Mouse (Mus musculus): ENCODE results near the gene Isy1. TPM values are rescaled to one million over a fixed set of nuclear protein-coding genes. Genes with fewer than 3 reads are reported as not detected.
"Not testable (repeated sequence)": the region's sequence is repeated elsewhere in the genome, so short reads cannot be mapped to it uniquely, and the experiment has no call there.

Isy1 gene
- polyA plus RNA-seq, 1 experiment from 2014 or later = 57.3 TPM

DNA sequence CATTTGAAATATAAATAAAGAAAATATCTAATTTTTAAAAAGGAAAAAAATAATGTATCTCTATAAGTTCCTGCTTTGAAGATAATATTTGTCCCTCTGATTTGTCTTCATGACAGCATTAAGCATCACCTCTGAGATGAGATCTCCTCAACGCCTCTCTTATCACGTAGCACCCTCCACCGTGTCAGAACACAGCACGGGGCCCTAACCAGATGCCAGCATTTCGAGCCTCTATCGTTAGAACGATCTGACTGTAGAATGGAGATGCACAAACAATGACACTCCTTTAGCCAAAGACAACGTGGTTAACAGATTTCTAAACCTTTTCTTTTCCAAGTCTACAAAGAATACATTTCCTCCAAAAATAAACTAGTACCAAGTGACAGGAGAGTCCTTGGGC is 54.6 kb downstream of the Isy1 start:
- Histone ChIP-seq H3K36me3 (no peaks in the 10 kb centered on the region), H3K4me1 (peaks cover 1% of the 10 kb centered on the region), H3K4me2 (no peak overlapping the region), H3K27me3 (no peaks in the 10 kb centered on the region), H3K9ac (no peak overlapping the region), H3K9me3 (replicated peaks) (no peaks in the 10 kb centered on the region), H3K27ac (no peak overlapping the region), H3K4me3 (replicated peaks) (no peak overlapping the region)
- no peak for ATAC-seq (replicated peaks; ENCODE audit: low FRiP score)
- 78% methylated on average over 8 of the region's 8 CpGs for whole genome bisulfite sequencing

DNA sequence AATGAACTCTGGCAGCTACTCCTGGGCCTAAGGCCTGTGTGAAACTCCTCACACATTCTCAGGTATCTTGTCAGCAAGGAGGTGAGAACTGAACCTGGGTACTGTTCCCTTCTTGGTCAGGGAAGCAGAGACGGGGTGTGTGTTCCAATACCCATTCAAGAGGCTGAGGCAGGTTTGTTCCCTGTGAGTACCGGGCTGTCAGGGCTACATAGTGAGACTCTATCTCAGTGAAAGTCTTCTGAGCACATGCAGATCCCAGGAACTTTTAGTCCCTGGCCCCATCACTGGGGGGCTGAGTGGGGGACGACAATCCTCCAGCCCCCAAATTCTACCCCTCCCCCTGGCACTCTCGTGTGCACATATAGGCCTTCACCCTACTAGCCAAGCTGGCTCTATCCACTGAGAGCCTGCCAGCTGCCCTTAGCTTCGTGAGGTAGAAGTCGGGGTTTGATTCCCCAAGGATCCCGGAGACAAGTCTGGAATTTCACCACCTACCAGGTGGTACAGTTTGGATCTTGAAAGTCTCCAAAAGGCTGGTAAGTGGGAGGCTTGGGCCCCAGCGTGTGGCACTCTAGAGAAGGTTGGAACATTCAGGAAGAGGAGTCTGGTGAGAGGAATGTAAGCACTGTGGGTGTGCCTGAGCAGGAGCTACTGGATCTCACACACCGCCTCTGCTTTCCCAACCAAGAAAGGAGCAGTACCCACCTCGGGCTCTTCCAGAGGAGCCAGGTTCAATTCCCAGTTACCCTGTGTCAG is 57.9 kb downstream of the Isy1 start:
- peaks cover 11% of the 10 kb centered on the region; the same call in 1 of the 2 replicates for H3K4me1 ChIP-seq
- H3K27me3 ChIP-seq = no peaks in the 10 kb centered on the region
- no peaks in the 10 kb centered on the region for H3K36me3 ChIP-seq
- no peak overlapping the region for H3K4me3 ChIP-seq (replicated peaks)
- H3K4me2 ChIP-seq = no peak overlapping the region
- WGBS = 82% methylated on average over 10 of the region's 10 CpGs
- H3K9me3 ChIP-seq (replicated peaks) = no peaks in the 10 kb centered on the region
- H3K27ac ChIP-seq = no peak overlapping the region
- no peak overlapping the region for H3K9ac ChIP-seq
- ATAC-seq (replicated peaks; ENCODE audit: low FRiP score) = no peak

DNA sequence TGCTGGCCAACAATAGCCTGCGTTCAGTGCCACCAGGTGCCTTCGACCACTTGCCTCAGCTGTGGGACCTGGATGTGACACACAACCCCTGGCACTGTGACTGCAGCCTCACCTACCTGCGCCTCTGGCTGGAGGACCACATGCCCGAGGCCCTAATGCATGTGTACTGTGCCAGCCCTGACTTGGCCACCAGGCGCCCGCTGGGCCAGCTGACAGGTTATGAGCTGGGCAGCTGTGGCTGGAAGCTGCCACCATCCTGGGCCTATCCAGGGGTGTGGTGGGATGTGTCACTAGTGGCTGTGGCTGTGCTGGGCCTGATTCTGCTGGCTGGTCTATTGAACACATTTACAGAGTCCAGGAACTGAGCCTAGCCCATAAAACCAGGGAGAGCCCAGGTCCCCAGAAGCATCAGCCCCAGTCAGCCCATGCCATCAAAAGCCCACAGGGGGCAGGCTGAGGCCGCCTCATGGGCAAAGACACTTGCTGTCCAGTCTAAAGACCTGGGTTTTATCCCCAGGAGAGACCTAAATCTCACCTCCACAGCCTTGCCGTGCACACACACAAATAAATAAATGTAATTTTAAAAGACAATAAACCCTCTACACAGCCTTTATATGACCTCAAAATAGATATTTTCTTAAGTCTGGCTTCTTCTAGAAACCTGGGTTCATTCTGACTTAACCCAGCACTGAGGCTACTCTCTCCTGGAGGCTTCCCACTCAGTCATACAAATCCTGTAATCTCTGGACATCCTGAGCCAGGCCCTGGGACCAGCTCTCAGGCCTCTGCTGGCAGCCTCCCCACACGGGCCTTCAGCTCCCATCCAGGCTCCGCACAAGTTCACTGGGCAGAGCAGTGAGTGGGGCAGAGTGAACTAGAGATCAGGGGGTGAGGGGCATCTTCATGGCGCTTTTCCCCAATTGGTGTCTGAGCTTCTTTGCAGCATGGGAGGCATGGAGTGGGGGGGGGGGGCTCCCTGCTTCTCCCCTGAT is 59.1 kb downstream of the Isy1 start:
- no peaks in the 10 kb centered on the region for H3K27me3 ChIP-seq
- H3K4me3 ChIP-seq (replicated peaks) = no peak overlapping the region
- H3K4me2 ChIP-seq = no peak overlapping the region
- WGBS = 83% methylated on average over 11 of the region's 11 CpGs
- ATAC-seq (replicated peaks; ENCODE audit: low FRiP score) = no peak
- H3K36me3 ChIP-seq = no peaks in the 10 kb centered on the region
- H3K4me1 ChIP-seq = peaks cover 11% of the 10 kb centered on the region; the same call in 1 of the 2 replicates
- H3K27ac ChIP-seq = no peak overlapping the region
- no peak overlapping the region for H3K9ac ChIP-seq
- no peaks in the 10 kb centered on the region for H3K9me3 ChIP-seq (replicated peaks)

DNA sequence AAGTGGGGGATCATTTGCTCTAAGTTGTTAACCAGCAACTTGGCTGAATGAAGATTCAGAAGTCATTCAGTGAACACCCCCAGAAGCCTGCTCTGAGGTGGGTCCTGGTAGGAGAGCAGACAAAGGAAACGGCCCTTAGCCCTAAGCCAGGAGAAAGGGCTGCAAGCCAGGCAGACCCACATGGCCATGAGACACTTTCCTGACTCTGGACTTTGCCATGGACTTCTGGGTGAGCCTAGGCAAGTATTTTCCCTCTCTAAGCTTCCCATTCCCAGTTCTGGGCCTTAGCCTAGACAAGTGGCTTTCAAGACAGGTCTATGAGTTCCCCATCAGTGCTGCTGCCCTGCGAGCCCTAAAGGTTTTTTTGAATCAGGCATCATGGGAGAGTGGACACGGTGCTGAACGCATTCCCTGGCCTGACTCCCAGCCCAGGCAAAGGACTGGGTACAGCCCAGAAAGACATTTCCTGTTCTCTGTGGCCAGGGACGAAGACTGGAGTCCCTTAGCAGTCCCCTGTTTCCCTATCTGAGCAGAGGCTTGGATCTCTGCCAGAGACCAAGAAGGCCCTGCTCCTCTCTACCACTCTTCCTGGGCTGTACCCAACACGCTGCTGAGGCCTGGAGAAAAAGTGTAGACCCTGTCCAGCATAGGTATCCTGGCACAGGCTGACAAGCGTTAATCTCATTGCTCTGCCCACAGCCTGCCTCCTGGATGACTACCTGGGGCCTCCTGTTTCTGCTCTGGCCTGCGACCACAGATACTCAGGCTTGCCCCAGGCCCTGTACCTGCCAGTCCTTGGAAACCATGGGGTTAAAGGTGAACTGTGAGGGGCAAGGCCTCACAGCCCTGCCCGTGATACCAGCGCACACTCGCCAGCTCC is 60.1 kb downstream of the Isy1 start:
- no peak overlapping the region for H3K4me2 ChIP-seq
- ATAC-seq (replicated peaks; ENCODE audit: low FRiP score) = no peak
- no peak overlapping the region for H3K27ac ChIP-seq
- no peak overlapping the region for H3K4me3 ChIP-seq (replicated peaks)
- 65% methylated on average over 11 of the region's 11 CpGs for WGBS
- H3K9ac ChIP-seq = no peak overlapping the region
- no peaks in the 10 kb centered on the region for H3K36me3 ChIP-seq
- peaks cover 11% of the 10 kb centered on the region; the same call in 1 of the 2 replicates for H3K4me1 ChIP-seq
- H3K27me3 ChIP-seq = no peaks in the 10 kb centered on the region
- H3K9me3 ChIP-seq (replicated peaks) = no peaks in the 10 kb centered on the region

DNA sequence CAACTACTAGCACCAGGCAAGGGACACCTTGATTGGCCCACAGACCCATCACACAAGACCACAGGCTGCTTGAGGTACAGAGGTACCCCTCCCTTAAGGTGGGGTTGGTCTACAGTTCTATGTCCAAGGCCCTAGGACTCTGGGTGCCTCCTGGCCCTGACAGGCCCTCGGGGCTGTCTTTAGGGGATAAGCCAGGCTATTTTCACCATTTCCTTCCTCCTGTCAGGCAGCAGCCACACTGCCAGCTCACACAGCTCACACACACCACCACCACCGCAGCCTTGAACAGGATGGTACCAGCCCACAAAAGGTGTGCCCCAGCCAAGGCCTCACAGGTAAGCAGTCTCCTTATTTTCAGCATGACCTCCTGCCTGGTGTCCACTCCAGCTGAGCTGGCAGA is 60.8 kb downstream of the Isy1 start, which contains the start of gene Gp9:
Gp9 (plus strand) TSS at position 231 of the 400 bp plus-strand sequence.
- Histone ChIP-seq H3K4me3 (replicated peaks) (no peak within 1 kb of the TSS), H3K27ac (no peak within 1 kb of the TSS), H3K36me3 (no peaks in the 10 kb centered on the region), H3K4me1 (peaks cover 11% of the 10 kb centered on the region; the same call in 1 of the 2 replicates), H3K9ac (no peak within 1 kb of the TSS), H3K9me3 (replicated peaks) (no peaks in the 10 kb centered on the region), H3K27me3 (no peaks in the 10 kb centered on the region), H3K4me2 (no peak within 1 kb of the TSS)
- no peak for ATAC-seq (replicated peaks; ENCODE audit: low FRiP score)
- WGBS = 61% methylated on average over 2 of the region's 2 CpGs

DNA sequence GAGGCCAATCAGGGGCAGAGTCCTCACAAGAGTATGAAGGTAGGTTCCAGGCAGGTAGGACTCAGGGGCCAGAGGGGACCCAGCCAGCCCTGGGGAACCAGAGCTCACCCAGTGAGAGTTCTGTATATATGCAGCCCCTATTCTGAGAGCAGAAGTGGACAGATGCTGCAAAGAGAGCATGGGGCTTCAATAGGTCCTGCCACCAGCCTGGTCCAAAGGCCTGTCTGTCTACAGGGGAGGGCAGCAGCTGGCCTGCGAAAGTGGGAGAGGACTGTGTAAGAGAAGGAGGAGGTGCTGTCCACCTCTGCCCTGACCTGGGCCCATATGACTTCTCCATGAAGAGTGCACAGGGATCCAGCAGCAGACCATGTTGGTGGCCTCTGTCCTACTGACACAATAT is 61.9 kb downstream of the Isy1 start:
- Histone ChIP-seq H3K27me3 (no peaks in the 10 kb centered on the region), H3K9ac (no peak overlapping the region), H3K27ac (no peak overlapping the region), H3K4me1 (peaks cover 11% of the 10 kb centered on the region; the same call in 1 of the 2 replicates), H3K9me3 (replicated peaks) (no peaks in the 10 kb centered on the region), H3K4me2 (no peak overlapping the region), H3K4me3 (replicated peaks) (no peak overlapping the region), H3K36me3 (no peaks in the 10 kb centered on the region)
- ATAC-seq (replicated peaks; ENCODE audit: low FRiP score) = no peak
- WGBS = 50% methylated on average over 1 of the region's 1 CpGs

DNA sequence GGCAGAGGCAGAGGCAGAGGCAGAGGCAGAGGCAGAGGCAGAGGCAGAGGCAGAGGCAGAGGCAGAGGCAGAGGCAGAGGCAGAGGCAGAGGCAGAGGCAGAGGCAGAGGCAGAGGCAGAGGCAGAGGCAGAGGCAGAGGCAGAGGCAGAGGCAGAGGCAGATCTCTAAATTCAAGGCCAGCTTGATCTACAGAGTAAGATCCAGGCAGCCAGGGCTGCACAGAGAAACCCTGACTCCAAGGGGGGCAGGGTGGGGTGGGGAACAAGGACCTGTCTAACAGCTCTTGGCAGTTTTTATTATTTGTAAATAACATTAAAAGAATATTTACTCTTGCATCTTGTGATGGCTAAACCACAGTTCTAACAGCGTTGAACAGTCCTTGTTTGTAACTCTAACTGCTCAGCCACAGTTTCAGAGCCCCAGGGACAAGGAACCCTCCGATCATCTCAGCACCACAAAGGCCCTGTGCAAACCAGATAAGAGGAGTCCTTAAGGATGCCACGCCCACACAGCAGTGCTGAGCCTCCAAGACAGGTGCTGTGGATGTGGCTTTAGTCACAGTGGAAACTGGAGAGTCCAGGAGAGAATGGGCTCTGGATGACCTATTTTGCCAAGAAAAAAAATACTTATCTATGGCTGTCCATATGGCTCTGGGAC is 62.9 kb downstream of the Isy1 start:
- 69% methylated on average over 3 of the region's 3 CpGs for WGBS
- Histone ChIP-seq H3K4me1 (peaks cover 11% of the 10 kb centered on the region; the same call in 1 of the 2 replicates), H3K36me3 (no peaks in the 10 kb centered on the region), H3K4me3 (replicated peaks) (no peak overlapping the region), H3K4me2 (no peak overlapping the region), H3K9ac (no peak overlapping the region), H3K9me3 (replicated peaks) (no peaks in the 10 kb centered on the region), H3K27me3 (no peaks in the 10 kb centered on the region), H3K27ac (no peak overlapping the region)
- ATAC-seq (replicated peaks; ENCODE audit: low FRiP score) = no peak

DNA sequence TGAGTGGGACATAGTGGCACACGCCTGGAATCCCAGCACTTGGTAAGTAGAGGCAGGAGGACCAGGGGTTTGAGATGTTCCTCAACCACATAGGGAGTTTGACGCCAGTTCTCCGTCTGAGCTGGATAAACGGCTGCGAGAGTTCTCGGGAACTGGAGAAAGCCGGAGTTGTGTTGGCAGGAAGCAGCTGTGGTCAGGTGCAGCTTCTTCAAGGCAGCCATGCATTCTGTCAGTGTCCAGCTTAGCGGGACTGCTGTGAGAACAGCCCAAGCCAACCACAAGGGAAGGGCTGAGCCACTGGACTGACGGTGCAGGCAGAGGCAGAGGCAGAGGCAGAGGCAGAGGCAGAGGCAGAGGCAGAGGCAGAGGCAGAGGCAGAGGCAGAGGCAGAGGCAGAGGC is 63.7 kb downstream of the Isy1 start:
- Histone ChIP-seq H3K4me2 (no peak overlapping the region), H3K36me3 (no peaks in the 10 kb centered on the region), H3K27me3 (no peaks in the 10 kb centered on the region), H3K4me3 (replicated peaks) (no peak overlapping the region), H3K27ac (no peak overlapping the region), H3K9ac (no peak overlapping the region), H3K4me1 (peaks cover 11% of the 10 kb centered on the region; the same call in 1 of the 2 replicates), H3K9me3 (replicated peaks) (no peaks in the 10 kb centered on the region)
- WGBS = 81% methylated on average over 9 of the region's 9 CpGs
- no peak for ATAC-seq (replicated peaks; ENCODE audit: low FRiP score)

DNA sequence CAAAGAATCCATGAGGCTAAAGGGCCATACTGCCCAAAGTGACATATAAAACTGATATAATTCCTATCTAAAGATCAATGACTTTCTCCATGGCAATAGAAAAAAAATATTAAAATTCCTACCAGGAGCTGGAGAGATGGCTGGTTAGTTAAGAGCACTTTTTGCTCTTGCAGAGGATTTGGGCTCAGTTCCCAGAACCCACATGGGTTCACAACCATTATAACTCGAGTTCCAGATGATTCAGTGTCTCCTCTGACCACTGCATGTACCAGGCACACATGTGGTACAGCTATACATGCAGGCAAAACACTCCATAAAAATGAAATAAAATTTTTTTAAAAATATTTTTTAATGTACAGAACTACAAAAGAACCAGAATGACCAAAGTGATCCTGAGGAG is 64.1 kb downstream of the Isy1 start:
- Histone ChIP-seq H3K4me2 (no peak overlapping the region), H3K27ac (no peak overlapping the region), H3K4me1 (peaks cover 11% of the 10 kb centered on the region; the same call in 1 of the 2 replicates), H3K9ac (no peak overlapping the region), H3K9me3 (replicated peaks) (no peaks in the 10 kb centered on the region), H3K36me3 (no peaks in the 10 kb centered on the region), H3K4me3 (replicated peaks) (no peak overlapping the region), H3K27me3 (no peaks in the 10 kb centered on the region)
- ATAC-seq (replicated peaks; ENCODE audit: low FRiP score) = no peak
- WGBS = 55% methylated on average over 1 of the region's 1 CpGs

DNA sequence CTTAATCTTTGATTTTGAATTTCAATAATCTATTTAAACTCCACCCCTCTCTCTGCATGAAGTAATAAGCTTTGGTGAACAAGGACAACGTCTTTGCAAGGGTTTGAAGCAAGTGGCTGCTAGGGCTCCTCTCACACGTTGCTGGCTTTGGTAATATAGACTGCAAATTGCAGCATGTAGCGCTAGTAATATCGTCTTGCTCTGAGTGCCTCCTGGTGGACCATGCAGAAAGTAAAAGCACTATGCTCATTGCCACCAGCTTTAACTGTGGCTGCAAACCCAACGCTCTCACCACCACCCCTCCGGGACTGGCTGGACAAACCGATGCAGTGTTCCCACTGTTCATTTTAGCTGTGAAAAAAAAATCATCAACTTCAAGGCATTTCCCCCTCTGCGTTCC is 68.0 kb downstream of the Isy1 start:
- WGBS = 52% methylated on average over 8 of the region's 8 CpGs
- Histone ChIP-seq H3K27ac (no peak overlapping the region), H3K27me3 (no peaks in the 10 kb centered on the region), H3K36me3 (no peaks in the 10 kb centered on the region), H3K4me3 (replicated peaks) (no peak overlapping the region), H3K4me1 (no peaks in the 10 kb centered on the region), H3K4me2 (no peak overlapping the region), H3K9me3 (replicated peaks) (no peaks in the 10 kb centered on the region), H3K9ac (no peak overlapping the region)
- ATAC-seq (replicated peaks; ENCODE audit: low FRiP score) = no peak

DNA sequence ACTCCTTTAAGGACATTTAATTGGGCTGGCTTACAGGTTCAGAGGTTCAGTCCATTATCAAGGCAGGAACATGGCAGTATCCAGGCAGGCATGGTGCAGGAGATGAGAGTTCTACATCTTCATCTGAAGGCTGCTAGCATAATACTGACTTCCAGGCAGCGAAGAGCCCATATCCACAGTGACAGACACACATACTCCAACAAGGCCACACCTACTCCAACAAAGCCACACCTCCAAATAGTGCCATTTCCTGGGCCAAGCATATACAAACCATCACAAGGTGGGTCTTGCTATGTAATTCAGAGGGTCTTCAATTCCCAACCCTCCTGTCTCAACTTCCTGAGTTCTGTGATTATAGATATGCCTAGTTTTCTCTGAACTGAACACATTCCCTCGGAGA is 74.3 kb downstream of the Isy1 start:
- H3K4me3 ChIP-seq (replicated peaks); H3K27ac ChIP-seq; H3K9me3 ChIP-seq (replicated peaks); H3K4me1 ChIP-seq; H3K36me3 ChIP-seq; ATAC-seq (replicated peaks; ENCODE audit: low FRiP score); H3K27me3 ChIP-seq; H3K4me2 ChIP-seq; H3K9ac ChIP-seq: not testable (repeated sequence)
- 91% methylated on average over 2 of the region's 2 CpGs for WGBS
